Mouse (Mus musculus) mesoderm, embryonic 11.5 days (tissue): ENCODE results near the gene 1700123L14Rik.
"Not testable (repeated sequence)": the region's sequence is repeated elsewhere in the genome, so short reads cannot be mapped to it uniquely, and the experiment has no call there.

Experiments used
- DNase-seq: peaks from one replicate; pipeline ENCODE4 v3.0.0-alpha.2; 2012; ENCODE audit warnings: low read depth, low spot score

1700123L14Rik gene

DNA sequence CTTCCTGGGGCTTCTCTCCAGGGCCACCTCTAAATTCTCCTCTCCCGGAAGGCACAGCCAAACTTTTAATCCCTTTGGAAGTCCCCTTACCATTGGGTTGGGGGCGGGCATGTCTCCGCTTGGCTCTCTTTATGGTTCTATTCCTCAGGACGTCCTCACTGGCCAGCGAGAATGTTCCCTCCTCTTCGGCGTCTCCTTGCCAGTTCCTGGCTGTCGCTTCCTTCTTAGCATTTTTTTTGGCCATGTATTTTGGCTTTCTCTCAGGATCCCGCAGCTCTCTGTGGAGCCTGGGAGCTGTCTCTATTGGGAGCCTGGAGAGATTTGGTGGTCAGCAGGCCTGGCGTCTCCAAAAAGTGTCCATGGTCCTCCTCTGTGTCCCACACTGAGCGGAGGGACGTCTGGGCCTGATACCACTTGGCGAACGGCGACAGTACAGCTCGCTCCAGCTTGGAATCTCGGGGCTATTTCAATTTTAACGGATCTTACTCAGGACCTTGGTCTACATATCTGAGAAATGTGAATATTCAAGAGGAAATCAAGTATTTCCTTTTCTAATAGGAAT lies at the start of gene 1700123L14Rik:
Gene 1700123L14Rik (minus strand): TSS at position 426 of the 562 bp plus-strand sequence.
- no peak for DNase-seq

DNA sequence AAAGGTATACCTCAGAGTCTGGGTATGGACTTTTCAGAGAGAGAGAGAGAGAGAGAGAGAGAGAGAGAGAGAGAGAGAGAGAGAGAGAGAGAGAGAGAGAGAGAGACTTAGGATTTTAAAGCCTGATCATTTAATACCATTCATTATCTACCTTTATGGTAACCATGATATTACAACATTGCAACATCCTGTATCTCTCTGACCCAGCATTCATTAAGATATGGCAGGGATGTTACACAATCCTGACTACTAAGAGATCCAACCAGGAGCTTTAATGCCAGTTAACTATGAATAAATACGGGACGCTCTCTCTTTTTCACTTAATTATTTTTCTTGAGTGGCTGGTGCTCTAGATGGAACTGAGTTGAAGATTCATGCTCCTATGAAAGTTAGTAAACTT lies 39.4 kb upstream of the 1700123L14Rik start:
- no peak for DNase-seq

DNA sequence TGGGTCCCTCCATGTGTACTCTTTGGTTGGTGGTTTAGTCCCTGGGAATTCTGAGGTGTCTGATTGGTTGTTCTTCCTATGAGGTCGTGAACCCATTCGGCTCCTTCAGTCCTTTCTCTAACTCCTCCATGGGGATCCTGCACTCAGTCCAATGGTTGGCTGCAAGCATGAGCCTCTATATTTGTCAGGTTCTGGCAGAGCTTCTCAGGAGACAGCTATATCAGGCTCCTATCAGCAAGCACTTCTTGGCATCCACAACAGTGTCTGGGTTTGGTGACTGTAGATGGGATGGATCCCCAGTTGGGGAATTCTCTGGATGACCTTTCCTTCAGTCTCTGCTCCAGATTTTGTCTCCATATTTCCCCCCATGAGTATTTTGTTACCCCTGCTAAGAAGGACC lies 32.9 kb upstream of the 1700123L14Rik start:
- DNase-seq: not testable (repeated sequence)

DNA sequence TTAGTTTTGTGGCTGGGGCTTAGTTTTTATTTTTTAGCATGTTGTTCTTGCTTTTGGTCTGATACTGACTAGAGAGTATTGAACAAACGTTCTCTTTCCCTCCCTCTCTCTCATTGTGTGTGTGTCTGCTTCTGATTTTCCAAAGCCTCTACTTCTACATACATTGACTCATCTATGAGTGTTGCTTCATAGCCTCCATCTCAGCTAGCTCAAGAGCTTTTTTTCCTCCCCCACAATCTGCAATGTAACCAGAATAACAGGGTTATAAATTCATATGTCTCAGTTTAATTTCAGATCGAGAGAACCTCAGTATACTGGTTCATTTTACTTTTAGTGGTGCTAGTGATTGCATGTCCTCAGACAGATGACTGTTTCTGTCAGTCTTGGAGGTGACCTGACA lies 20.5 kb upstream of the 1700123L14Rik start:
- no peak for DNase-seq

DNA sequence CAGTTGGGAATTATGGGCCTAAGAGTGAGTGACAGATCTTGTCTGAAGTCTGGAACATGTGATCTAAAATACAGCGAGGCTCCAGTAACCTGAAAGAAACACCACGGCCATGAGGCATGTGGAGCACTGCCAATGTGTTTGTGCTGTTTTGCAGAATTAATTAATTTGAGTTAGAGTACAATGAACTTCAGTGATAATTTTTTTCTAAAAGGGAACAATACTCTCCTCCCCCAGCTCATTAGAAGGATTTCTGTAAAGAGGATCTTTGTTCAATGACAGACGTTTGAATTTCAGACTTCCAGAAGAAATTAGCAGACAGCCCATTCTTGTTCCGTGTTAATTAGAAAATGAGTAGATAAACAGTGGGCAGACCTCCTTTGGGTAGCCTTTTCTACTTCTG lies 17.3 kb upstream of the 1700123L14Rik start:
- DNase-seq: no peak

DNA sequence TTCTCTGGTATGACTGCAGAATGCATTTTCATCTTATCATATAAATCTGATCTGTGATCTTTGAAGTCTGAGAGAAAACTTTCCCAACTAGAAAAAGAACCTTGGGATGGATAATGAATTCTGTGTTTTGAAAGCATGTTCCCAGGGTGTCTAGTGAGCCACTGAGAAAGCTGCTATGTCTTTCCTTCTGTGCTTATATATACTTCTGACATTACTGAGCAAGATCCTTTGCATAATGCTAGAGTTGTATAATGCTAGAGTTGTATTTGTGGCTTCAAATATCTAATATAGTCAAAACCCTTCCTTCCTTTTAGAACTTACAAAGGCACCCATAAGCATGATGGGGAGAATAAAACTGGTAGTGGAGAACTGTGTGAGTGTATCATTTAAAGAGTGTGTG lies 12.5 kb upstream of the 1700123L14Rik start:
- no peak for DNase-seq

DNA sequence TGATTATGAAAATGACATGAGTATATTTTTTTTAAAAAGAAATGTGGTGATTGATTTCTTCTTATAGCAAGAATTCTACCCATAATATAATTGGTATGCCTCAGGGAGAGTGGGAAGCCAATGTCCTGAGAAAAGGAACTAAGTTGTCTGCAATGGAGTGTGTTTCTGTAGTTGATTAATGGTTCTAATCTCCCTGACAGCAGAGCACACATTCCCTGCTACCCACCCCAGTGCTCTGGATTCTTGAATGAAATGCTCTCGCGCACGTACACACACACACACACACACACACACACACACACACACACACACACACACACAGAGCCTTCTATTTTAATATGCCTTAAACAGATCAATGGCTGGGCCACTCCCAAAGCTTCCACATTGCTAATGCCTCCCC lies 7.6 kb upstream of the 1700123L14Rik start:
- no peak for DNase-seq

DNA sequence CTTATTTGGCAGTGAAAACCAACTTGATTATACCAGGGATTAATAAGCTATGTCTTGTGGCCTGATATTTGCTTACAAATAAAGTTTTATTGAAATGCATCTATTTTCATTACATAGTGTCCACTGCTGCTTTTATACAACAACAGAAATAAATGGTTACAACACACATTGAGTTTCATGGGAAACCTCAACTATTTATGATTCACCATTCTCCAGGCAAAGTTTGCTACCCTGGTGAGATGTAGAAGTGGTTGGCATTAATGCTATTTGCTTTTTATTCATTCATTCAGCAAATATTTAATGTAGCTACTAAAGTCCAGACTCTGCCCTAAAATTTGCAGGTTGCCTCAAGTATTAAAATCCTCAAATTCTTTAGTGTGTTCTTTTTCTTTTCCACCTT lies 988 bp upstream of the 1700123L14Rik start:
- no peak for DNase-seq

DNA sequence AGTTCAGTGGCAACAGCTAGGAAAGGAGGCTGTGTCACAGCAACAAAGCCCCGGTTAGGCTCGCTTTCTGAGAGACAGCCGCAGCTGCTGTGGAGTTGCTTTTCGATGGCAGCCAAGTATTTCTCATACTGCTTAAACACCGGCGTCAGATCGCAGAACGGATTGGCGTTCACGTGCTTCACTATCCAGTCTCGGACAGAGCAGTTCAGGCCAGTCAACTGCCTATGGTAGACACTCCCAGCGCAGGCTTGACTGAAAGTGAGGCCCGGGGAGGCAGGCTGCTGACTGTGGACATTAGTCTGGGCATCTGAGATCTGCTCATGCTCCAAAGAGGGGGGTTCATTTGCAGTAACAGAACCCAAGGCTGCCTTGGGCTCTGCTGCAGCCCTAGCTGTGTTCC lies 640 bp downstream of the 1700123L14Rik start:
- no peak for DNase-seq

DNA sequence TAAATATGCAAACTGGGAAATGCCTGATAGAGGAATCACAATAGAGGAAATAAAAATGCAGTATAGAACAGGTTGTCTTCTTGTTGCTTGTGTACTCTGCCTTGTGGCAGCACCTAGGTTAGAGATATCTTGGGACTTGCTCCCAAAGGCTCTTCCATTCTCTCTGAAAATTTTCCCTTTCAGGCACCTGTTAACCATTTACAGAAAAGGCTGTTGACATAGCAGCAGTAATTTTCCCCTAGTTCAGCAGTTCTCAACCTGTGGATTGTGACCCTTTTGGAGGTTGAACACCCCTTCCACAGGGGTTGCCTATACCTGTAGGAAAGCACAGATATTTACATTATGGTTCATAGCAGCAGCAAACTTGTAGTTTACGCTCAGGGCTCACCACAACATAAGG lies 22.7 kb downstream of the 1700123L14Rik start:
- DNase-seq: no peak

DNA sequence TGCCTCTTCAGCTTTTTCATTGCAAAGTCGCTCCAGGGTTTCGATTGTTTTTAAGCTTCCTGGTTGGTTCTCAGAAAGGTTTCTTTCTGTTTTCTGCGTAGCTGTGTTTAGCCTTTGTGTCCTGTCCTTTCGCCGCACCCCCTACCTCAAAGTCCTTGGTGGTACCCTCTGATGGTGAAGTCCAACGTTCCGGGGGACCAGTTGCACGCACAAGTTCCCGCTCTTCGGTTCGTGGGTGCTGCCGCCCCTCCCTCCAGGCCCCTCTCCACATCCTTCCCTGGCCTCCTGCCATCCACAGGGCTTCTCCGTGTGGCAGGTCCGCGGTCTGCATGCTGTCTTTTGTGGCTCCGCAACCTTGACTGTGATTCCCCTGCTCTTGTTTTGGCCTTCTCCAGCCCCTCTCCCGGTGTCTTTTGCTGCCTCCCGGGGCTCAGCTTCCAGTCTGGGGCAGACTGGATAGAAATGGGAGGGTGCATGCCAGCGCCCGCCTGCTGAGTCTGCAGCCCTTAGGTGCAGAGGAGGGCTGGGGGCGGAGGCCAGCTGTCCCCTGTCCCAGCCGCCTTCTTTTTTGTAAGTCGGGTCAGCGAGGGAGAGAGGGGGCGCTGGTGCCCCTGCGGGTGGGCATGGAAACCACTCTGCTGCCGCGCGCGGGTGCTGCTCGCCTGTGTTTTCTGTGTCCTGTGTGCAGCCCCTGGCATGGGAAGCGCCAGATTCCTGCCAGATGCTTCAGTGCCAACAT lies 49.3 kb downstream of the 1700123L14Rik start:
- DNase-seq: peak; percentile 44

DNA sequence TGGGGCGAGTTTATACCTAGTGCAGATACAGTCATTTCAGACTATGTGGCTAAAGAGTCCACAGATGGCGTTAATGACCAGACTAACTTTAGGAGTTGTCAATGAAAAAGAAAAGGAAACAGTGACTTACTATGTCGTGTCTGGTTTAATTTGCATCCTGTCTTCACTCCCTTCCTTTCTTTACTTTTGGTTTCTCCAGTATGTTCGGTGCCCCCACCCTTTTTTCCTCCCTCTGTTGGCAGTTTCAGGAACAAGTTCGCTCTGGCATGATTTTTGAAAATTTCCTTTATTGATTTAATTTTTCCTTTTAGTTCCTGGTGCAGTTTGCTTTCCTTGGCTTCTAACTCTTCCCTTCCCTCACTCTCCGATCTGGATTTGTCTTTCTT lies 49.9 kb downstream of the 1700123L14Rik start:
- DNase-seq: no peak
